Mouse (Mus musculus) forebrain, embryonic 15.5 days (tissue): ENCODE data around the gene Inpp5e. TPM values are rescaled to one million over a fixed set of nuclear protein-coding genes. Genes with fewer than 3 reads are reported as not detected.

ENCODE experiments used
- ATAC-seq: fragments of 200-750 bp; cut with Nextera tagmentation; replicated peaks from 2 replicates; pipeline ENCODE4 v1.8.0; 2017; ENCODE audit warnings: mild to moderate bottlenecking, moderate TSS enrichment, moderate library complexity
- H3K27ac ChIP-seq: fragments of 300-500 bp; sonication (generic); replicated peaks from 2 replicates; pipeline ENCODE4 v1.5.1; 2015; ENCODE audit warnings: mild to moderate bottlenecking, inconsistent platforms
- H3K27me3 ChIP-seq: fragments of 300-500 bp; sonication (generic); 2 replicates; pipeline ENCODE4 v1.6.1; 2015; ENCODE audit warnings: inconsistent platforms
- H3K36me3 ChIP-seq: fragments of 300-500 bp; sonication (generic); 2 replicates; pipeline ENCODE4 v1.6.1; 2015; ENCODE audit warnings: mild to moderate bottlenecking, inconsistent platforms
- H3K4me1 ChIP-seq: fragments of 300-500 bp; sonication (generic); 2 replicates; pipeline ENCODE4 v1.6.1; 2015; ENCODE audit warnings: inconsistent platforms
- H3K4me2 ChIP-seq: fragments of 300-500 bp; sonication (generic); replicated peaks from 2 replicates; pipeline ENCODE4 v1.6.1; 2015; ENCODE audit warnings: mild to moderate bottlenecking, inconsistent platforms
- H3K4me3 ChIP-seq: fragments of 300-500 bp; sonication (generic); 2 replicates; pipeline ENCODE4 v1.5.1; 2015; ENCODE audit warnings: mild to moderate bottlenecking, inconsistent platforms
- H3K9ac ChIP-seq: fragments of 300-500 bp; sonication (generic); replicated peaks from 2 replicates; pipeline ENCODE4 v1.6.1; 2015; ENCODE audit warnings: mild to moderate bottlenecking, inconsistent platforms
- H3K9me3 ChIP-seq: fragments of 300-500 bp; sonication (generic); 2 replicates; pipeline ENCODE4 v1.6.1; 2016; ENCODE audit warnings: inconsistent platforms
- WGBS: fragments of 180-500 bp; shearing (Covaris S2); methylation state at CpG from one replicate; pipeline ENCODE4 v1.1.7; 2015; ENCODE audit warnings: mixed read lengths; 5-methylcytosine and 5-hydroxymethylcytosine counted together
- polyA plus RNA-seq: library from polyadenylated mRNA; unstranded; fragments of >200 nt; fragmentation: Nextera tagmentation; extraction: Ambion mirVana; gene quantifications from 2 replicates; pipeline ENCODE4 v1.2.1, GENCODE M21; 2015

The Inpp5e gene
- polyA plus RNA-seq, 1 experiment from 2014 or later: 22.4 TPM

DNA sequence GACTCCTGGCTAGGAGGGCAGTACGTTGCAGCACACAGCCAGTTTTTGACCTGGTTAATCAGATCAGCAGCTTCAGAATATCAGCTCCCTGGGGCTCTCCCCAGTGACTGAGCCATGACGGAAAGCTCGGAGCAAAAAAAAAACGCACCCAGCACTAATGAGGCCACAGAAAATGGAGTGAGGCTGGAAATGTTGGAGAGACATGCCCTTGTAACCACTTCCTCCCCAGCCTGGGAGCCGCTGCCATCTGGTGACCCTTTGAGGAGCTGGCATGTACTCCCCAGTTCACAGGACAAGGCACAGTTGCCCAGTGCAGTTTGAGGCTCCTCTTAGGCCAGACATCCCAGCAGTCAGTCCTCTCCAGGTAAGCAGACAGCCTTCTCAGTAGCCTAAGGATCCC is 1.1 kb upstream of the Inpp5e start:
- Histone ChIP-seq H3K4me2 (no peak overlapping the region), H3K27me3 (no peaks in the 10 kb centered on the region), H3K9ac (no peak overlapping the region), H3K36me3 (peaks cover 35% of the 10 kb centered on the region), H3K27ac (no peak overlapping the region), H3K4me3 (no peak overlapping the region), H3K9me3 (no peaks in the 10 kb centered on the region), H3K4me1 (peaks cover 34% of the 10 kb centered on the region)
- ATAC-seq: no peak
- 68% methylated on average over 5 of the region's 5 CpGs for WGBS

DNA sequence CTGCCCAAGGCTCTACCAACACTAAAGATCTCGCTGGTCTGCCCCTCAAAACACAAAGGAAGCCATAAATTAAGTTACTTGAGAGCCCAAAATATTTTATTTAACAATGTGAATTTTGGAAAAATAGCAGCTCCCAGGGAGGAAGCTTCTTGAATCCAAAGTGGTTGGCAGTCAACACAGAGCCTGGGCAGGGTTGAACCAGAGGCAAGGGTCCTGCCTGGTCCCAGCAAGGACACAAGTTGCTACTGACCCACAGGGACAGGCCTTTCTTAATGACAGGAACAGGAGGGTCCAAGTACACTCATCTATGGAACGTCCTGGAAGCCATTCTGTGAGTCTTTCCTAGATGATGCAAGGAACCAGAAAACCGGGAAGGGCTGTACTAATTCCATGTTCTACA is 359 bp upstream of the Inpp5e start:
- peak overlapping the region; percentile 77 for H3K4me2 ChIP-seq
- no peaks in the 10 kb centered on the region for H3K9me3 ChIP-seq
- peaks cover 40% of the 10 kb centered on the region for H3K4me1 ChIP-seq
- H3K9ac ChIP-seq: peak overlapping the region; percentile 93; the same call in 1 of the 2 replicates
- H3K27me3 ChIP-seq: no peaks in the 10 kb centered on the region
- peak; percentile 17; the same call in 1 of the 2 replicates for ATAC-seq
- H3K36me3 ChIP-seq: peaks cover 29% of the 10 kb centered on the region
- peak overlapping the region; percentile 88 for H3K4me3 ChIP-seq
- H3K27ac ChIP-seq: no peak overlapping the region
- 63% methylated on average over 3 of the region's 3 CpGs for WGBS

DNA sequence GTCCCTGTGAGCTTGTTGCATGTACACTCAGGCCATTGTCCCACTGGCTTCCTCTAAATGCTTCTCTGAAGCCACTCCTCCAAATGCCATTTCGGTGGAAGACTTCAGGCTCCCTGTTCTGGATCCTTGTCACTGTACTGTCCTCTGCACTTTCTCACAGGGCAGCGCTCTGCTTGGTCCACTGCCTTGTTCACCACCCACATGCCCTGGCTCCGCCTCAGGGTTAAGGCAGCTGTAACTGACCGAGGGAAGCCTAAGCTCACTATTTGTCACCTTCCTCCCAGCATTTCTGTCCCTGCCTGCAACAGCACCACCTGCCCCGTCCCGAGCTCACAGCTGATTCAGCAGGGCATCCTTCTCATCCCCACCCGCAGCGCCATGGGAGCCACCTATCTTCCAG is 5.7 kb downstream of the Inpp5e start:
- 87% methylated on average over 8 of the region's 8 CpGs for WGBS
- peaks cover 40% of the 10 kb centered on the region for H3K36me3 ChIP-seq
- H3K9ac ChIP-seq: no peak overlapping the region
- no peak for ATAC-seq
- no peaks in the 10 kb centered on the region for H3K9me3 ChIP-seq
- H3K4me3 ChIP-seq: no peak overlapping the region
- H3K4me1 ChIP-seq: peaks cover 38% of the 10 kb centered on the region
- no peak overlapping the region for H3K4me2 ChIP-seq
- H3K27ac ChIP-seq: no peak overlapping the region
- H3K27me3 ChIP-seq: no peaks in the 10 kb centered on the region

DNA sequence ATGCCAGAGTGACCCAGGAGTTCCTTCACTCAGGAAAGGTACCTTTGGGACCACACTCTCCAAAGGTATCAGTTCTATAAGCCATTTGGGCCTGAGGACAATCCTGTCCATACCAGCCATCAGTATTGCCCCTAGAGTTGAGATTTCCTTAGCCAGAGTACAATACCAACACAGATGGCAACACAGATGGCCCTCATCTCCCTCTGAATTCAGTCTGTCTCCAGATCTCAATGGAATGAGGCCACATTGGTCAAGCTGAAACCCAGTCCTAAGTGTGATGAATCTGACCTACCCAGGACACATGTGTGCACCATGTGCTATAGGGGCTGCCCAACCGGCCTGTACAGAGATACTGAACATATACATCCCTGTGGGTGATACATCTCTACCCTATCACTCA is 6.7 kb downstream of the Inpp5e start:
- 92% methylated on average over 1 of the region's 1 CpGs for WGBS
- Histone ChIP-seq H3K27me3 (no peaks in the 10 kb centered on the region), H3K27ac (no peak overlapping the region), H3K4me3 (no peak overlapping the region), H3K4me1 (peaks cover 27% of the 10 kb centered on the region), H3K36me3 (peaks cover 49% of the 10 kb centered on the region), H3K4me2 (no peak overlapping the region), H3K9me3 (no peaks in the 10 kb centered on the region), H3K9ac (no peak overlapping the region)
- no peak for ATAC-seq

DNA sequence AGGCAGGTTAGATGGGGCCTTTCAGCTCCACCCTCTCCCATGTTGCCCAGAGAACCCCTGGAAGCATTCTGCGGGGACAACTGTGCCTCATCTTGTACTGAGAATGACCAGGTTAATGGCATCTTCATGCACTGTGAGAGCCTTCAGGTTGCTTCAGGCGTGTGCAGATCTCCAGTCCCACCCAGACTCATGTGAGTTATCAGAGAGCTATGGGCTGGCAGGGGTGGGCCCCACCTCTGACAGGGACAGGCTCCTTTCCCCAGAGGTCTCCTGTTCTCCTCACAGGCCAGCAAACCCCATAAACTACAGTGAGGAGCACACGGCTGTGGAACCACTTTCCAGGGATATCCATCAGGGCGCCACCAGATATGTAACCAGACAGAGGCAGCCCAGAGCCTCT is 8.0 kb downstream of the Inpp5e start:
- Histone ChIP-seq H3K9me3 (no peaks in the 10 kb centered on the region), H3K9ac (no peak overlapping the region), H3K27me3 (no peaks in the 10 kb centered on the region), H3K27ac (no peak overlapping the region), H3K4me2 (no peak overlapping the region), H3K36me3 (peaks cover 61% of the 10 kb centered on the region), H3K4me3 (no peak overlapping the region), H3K4me1 (peaks cover 15% of the 10 kb centered on the region)
- no peak for ATAC-seq
- WGBS: 92% methylated on average over 4 of the region's 4 CpGs

DNA sequence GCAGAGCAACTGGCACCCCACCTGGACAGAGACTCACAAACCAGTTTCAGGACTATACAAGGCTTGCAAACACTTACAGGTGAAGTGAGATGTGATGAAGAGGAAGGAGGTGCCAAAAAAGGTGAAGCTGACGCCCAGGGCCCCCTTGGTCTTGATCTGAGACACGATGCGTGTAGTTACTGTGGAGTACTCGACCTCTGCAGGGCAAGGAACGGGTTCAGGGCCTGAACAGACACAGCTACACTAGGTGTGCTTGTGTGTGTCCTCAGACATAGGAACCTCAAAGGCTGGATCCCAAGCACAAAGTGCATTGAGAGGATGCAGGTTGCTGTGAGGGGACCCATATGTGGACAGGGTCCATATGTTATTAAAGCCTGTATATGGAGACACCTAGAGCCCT is 8.7 kb downstream of the Inpp5e start:
- H3K27ac ChIP-seq: no peak overlapping the region
- H3K4me1 ChIP-seq: peaks cover 8% of the 10 kb centered on the region
- no peaks in the 10 kb centered on the region for H3K9me3 ChIP-seq
- H3K4me2 ChIP-seq: no peak overlapping the region
- H3K27me3 ChIP-seq: no peaks in the 10 kb centered on the region
- ATAC-seq: no peak
- 90% methylated on average over 5 of the region's 5 CpGs for WGBS
- no peak overlapping the region for H3K9ac ChIP-seq
- no peak overlapping the region for H3K4me3 ChIP-seq
- peaks cover 67% of the 10 kb centered on the region for H3K36me3 ChIP-seq

DNA sequence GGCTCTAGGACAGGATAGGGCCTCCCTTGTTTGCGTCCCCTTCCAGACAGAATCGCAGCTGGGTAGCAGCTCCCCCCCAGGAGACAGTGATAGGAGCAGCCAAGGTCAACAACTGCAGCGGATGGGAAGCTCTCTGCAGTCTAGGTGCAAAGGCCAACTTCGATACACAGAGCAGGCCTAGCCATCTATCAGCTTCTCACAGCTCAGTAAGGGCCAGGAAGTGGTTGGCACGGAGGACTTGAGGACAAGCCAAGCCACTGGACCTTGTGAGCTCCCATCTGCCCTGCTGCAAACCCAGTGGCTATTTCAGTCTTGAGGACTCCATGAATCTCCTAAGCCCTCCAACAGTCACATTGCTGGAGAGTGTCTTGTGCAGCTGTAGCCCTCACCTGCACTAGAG is 9.4 kb downstream of the Inpp5e start:
- WGBS: 93% methylated on average over 5 of the region's 5 CpGs
- no peak for ATAC-seq
- H3K27me3 ChIP-seq: no peaks in the 10 kb centered on the region
- no peak overlapping the region for H3K27ac ChIP-seq
- H3K9ac ChIP-seq: no peak overlapping the region
- no peak overlapping the region for H3K4me3 ChIP-seq
- H3K4me1 ChIP-seq: peaks cover 1% of the 10 kb centered on the region; the same call in 1 of the 2 replicates
- H3K36me3 ChIP-seq: peaks cover 73% of the 10 kb centered on the region
- H3K9me3 ChIP-seq: no peaks in the 10 kb centered on the region
- H3K4me2 ChIP-seq: no peak overlapping the region

DNA sequence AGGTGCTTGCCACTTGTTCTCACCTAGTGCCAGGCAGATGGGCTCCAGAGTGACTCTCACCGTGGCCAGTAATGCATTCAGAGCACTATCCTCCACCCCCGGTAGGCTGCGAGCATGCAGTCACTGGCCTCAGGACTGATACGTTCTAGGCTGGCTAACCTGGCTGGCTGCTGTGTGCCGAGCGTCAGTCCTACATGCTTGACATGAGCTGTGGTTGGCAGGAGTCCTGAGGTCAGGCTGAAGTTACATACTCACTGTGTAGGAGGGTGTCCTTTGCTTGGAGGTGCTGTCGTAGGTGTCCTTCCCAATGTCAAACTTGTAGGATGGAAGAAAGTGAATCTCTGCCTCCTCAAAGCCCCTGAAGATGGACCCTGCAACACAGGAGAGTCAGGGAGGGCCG is 10.0 kb downstream of the Inpp5e start:
- H3K9me3 ChIP-seq: no peaks in the 10 kb centered on the region
- ATAC-seq: no peak
- no peak overlapping the region for H3K9ac ChIP-seq
- H3K27me3 ChIP-seq: no peaks in the 10 kb centered on the region
- H3K4me2 ChIP-seq: no peak overlapping the region
- no peaks in the 10 kb centered on the region for H3K4me1 ChIP-seq
- no peak overlapping the region for H3K4me3 ChIP-seq
- peaks cover 80% of the 10 kb centered on the region for H3K36me3 ChIP-seq
- 91% methylated on average over 8 of the region's 8 CpGs for WGBS
- no peak overlapping the region for H3K27ac ChIP-seq

DNA sequence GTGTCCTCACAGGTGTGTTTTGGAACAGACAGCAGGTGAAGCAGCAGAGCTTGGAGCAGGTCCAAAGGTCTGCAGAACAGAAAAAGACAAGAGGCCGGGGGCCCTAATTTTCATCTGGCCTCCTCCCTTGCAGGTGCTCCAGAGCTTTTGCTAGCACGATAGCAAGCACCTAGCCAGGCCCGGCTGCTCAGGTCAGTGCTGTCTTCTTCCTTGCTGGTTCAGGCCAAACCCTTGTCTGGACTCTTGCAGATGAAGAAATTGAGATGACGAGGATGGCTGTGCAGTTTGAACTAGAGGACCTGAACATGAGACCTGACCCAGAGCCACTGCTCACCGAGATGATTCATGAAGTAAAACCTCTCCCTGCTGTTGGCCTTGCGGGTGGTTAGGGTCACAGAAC is 17.4 kb downstream of the Inpp5e start:
- no peak overlapping the region for H3K27ac ChIP-seq
- peaks cover 30% of the 10 kb centered on the region for H3K4me1 ChIP-seq
- no peaks in the 10 kb centered on the region for H3K9me3 ChIP-seq
- ATAC-seq: no peak
- WGBS: 92% methylated on average over 6 of the region's 6 CpGs
- no peak overlapping the region for H3K4me2 ChIP-seq
- peaks cover 73% of the 10 kb centered on the region for H3K36me3 ChIP-seq
- no peaks in the 10 kb centered on the region for H3K27me3 ChIP-seq
- no peak overlapping the region for H3K4me3 ChIP-seq
- H3K9ac ChIP-seq: no peak overlapping the region

DNA sequence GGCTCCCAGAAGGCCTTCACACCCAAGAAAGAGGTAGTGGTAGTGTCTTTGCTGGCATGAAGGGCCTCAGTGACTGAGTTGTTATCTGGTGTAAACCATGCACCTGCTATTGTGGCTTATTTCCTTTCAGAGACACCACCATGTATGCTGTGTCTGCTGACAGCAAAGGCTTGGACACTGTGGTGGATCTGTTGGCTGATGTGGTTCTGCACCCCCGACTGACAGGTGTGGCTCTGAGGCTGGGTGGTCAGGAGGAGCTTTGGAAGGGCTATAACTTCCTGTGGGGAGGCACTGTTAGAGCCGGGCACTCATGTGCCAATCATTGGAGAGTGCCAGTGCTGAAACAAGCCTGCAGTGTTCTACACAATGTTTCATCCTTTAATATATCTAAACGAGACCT is 18.0 kb downstream of the Inpp5e start:
- 91% methylated on average over 3 of the region's 3 CpGs for WGBS
- Histone ChIP-seq H3K9me3 (no peaks in the 10 kb centered on the region), H3K4me2 (no peak overlapping the region), H3K9ac (no peak overlapping the region), H3K27ac (no peak overlapping the region), H3K4me3 (no peak overlapping the region), H3K4me1 (peaks cover 30% of the 10 kb centered on the region), H3K36me3 (peaks cover 73% of the 10 kb centered on the region), H3K27me3 (no peaks in the 10 kb centered on the region)
- ATAC-seq: no peak

DNA sequence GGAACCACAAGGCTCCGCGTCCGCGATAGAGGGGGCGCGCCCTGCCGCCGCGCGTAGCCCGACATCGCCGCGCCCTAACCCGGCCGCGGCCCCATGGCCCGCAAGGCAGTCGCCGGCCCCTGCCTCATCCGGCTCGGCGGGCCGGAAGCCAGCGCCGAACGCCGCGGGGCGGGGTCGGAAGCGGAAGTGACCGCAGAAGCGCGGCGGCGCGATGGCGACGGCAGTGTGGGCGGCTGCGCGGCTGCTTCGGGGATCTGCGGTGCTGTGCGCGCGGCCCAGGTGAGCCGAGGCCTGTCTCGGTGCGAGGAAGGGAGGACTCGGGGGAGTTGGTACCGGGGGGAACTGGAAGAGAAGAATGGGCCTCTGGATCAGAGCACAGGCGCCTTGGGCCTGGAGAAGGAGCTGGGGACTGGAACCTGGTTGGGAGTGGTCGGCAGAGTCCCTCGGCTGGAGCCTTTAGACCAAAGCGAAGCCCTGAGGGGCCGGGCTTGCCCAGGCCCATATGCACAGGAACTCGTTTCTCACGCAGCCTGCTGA is 19.8 kb downstream of the Inpp5e start, which contains the start of the genes Entr1 and Pmpca:
TSS of gene Entr1 (minus strand) at position 163 of the 537 bp plus-strand sequence.
TSS of gene Pmpca (plus strand) at position 186 of the 537 bp plus-strand sequence.
- Histone ChIP-seq H3K4me1 (peaks cover 30% of the 10 kb centered on the region), H3K9ac (peak within 1 kb of the TSS; percentile 89), H3K9me3 (no peaks in the 10 kb centered on the region), H3K36me3 (peaks cover 73% of the 10 kb centered on the region), H3K4me2 (peak within 1 kb of the TSS; percentile 96), H3K4me3 (peak within 1 kb of the TSS; percentile 90), H3K27ac (peak within 1 kb of the TSS; percentile 74), H3K27me3 (no peaks in the 10 kb centered on the region)
- under 1% methylated on average over 60 of the region's 60 CpGs for whole genome bisulfite sequencing
- ATAC-seq: peak; percentile 88

DNA sequence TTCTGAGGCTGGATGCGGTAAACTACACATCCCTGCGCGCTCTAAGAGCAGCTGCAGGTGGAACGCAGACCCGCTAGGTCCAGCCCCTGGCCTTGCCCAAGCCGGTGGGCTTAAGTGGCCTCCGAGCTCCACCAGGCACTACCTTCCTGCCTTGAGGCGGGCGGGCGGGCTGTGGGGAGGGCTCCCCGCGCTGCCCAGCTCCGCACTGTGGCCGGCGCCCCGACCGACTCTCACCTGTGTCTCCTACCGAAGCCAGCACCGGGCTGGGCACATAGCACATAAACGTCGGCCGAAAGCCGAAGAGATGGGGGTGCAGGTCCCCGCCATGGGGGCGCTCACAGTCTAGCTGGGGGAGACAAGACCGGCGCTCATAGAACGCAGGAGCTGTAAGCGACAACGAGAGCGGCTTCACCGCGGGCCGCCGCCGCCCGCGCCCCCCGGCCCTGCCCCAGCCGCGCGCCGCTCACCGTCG is 20.3 kb downstream of the Inpp5e start:
- Histone ChIP-seq H3K4me1 (peaks cover 30% of the 10 kb centered on the region), H3K9ac (peak overlapping the region; percentile 89), H3K36me3 (peaks cover 73% of the 10 kb centered on the region), H3K27ac (peak overlapping the region; percentile 74), H3K4me2 (peak overlapping the region; percentile 96), H3K9me3 (no peaks in the 10 kb centered on the region), H3K27me3 (no peaks in the 10 kb centered on the region), H3K4me3 (peak overlapping the region; percentile 90)
- WGBS: under 1% methylated on average over 45 of the region's 45 CpGs
- peak; percentile 52 for ATAC-seq

DNA sequence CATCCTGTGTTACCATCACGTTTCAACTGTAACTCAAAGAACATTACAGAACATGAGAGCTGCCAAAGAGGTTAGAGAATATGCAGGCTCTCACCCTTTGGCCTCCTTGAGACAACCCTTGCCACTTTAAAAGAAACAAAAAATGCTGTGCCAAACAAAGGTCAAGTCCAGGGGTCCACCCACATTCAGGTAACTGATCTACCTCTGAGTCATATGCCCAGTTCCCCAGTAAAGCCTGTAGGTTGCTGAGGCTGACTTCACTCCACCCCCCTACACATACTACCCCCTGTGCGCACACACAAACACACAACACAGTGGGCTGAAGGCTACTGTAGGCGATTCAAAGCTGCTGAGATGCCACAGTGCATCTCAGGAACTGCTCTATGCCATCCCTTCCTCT is 21.3 kb downstream of the Inpp5e start:
- H3K27ac ChIP-seq: no peak overlapping the region
- 96% methylated on average over 3 of the region's 3 CpGs for WGBS
- peak overlapping the region; percentile 96; the same call in 1 of the 2 replicates for H3K4me2 ChIP-seq
- H3K4me3 ChIP-seq: no peak overlapping the region
- peaks cover 73% of the 10 kb centered on the region for H3K36me3 ChIP-seq
- peaks cover 30% of the 10 kb centered on the region for H3K4me1 ChIP-seq
- no peak for ATAC-seq
- H3K9me3 ChIP-seq: no peaks in the 10 kb centered on the region
- H3K9ac ChIP-seq: no peak overlapping the region
- H3K27me3 ChIP-seq: no peaks in the 10 kb centered on the region
